Mouse (Mus musculus) embryonic facial prominence, embryonic 10.5 days (tissue): ENCODE results near the gene Gm17190. TPM values are rescaled to one million over a fixed set of nuclear protein-coding genes. Genes with fewer than 3 reads are reported as not detected.

Experiments used
- DNase-seq: peaks from one replicate; pipeline ENCODE4 v3.0.0-alpha.2; 2017; ENCODE audit warnings: low spot score
- H3K27ac ChIP-seq: fragments of 300-500 bp; sonication (generic); replicated peaks from 2 replicates; pipeline ENCODE4 v1.5.1; 2016; ENCODE audit warnings: mild to moderate bottlenecking
- H3K27me3 ChIP-seq: fragments of 300-500 bp; sonication (generic); replicated peaks from 2 replicates; pipeline ENCODE4 v1.6.1; 2016; ENCODE audit warnings: low read depth, mild to moderate bottlenecking; ENCODE audit not compliant: poor library complexity, severe bottlenecking
- H3K36me3 ChIP-seq: fragments of 300-500 bp; sonication (generic); replicated peaks from 2 replicates; pipeline ENCODE4 v1.6.1; 2016; ENCODE audit warnings: mild to moderate bottlenecking, moderate library complexity
- H3K4me1 ChIP-seq: fragments of 300-500 bp; sonication (generic); 2 replicates; pipeline ENCODE4 v1.6.1; 2016
- H3K4me3 ChIP-seq: fragments of 300-500 bp; sonication (generic); 2 replicates; pipeline ENCODE4 v1.5.1; 2016; ENCODE audit warnings: mild to moderate bottlenecking, moderate library complexity
- H3K9me3 ChIP-seq: fragments of 300-500 bp; sonication (generic); 2 replicates; pipeline ENCODE4 v1.6.1; 2016; ENCODE audit warnings: mild to moderate bottlenecking
- WGBS: fragments of 180-500 bp; shearing (Covaris S2); methylation state at CpG from one replicate; pipeline ENCODE4 v1.1.7; 2016; 5-methylcytosine and 5-hydroxymethylcytosine counted together
- polyA plus RNA-seq: library from polyadenylated mRNA; unstranded; fragments of >200 nt; fragmentation: Nextera tagmentation; extraction: Ambion mirVana; gene quantifications from 2 replicates; pipeline ENCODE4 v1.2.1, GENCODE M21; 2016

Gene Gm17190
- polyA plus RNA-seq, 1 experiment from 2014 or later, result not detected

DNA sequence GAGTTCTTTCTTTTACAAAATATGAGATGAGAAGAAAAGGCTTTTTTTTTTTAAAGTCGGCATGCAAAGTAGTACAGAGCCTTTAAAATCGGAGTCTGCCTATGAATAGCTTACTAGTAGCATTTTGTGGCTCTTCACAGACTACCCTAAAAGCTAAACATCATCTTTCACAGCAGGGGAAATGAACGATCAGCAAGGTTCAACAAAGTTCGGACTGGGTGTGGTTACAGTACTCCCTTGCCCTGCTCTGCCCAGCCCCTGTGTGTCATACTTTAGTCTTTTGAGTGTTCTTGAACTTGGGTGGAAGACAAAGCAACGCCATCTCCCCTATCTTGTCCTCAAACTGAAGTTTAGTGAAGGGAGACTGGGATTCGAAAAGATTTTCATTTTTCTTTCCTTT, 44.8 kb downstream of the Gm17190 start:
- peaks cover 61% of the 10 kb centered on the region for H3K27me3 ChIP-seq
- DNase-seq, result no peak
- no peaks in the 10 kb centered on the region for H3K9me3 ChIP-seq
- no peak overlapping the region for H3K27ac ChIP-seq
- H3K4me3 ChIP-seq, result no peak overlapping the region
- H3K36me3 ChIP-seq, result no peaks in the 10 kb centered on the region
- 83% methylated on average over 6 of the region's 6 CpGs for WGBS
- H3K4me1 ChIP-seq, result peaks cover 12% of the 10 kb centered on the region

DNA sequence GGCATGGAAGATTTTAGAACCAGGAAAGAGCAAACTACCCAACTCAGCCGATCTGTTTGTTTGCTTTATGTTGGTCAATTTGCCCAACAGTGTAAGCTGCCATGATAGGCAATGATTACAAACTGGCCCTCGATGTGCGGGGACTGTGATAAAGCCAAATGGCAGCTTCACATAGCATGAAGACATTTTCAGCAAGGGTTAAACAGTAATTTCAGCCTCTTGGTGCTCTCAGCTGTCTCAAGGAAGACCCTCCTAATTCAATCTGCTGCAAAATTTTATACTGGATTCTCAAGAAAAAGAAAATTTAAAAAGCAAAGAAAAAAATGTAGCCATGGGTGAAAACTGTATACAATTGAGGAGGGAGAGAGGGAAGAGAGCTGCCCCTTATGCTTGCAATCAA, 47.2 kb downstream of the Gm17190 start:
- Histone ChIP-seq H3K4me3 (no peak overlapping the region), H3K36me3 (no peaks in the 10 kb centered on the region), H3K4me1 (peaks cover 33% of the 10 kb centered on the region), H3K27ac (no peak overlapping the region), H3K27me3 (peaks cover 85% of the 10 kb centered on the region), H3K9me3 (no peaks in the 10 kb centered on the region)
- WGBS, result 83% methylated on average over 3 of the region's 3 CpGs
- no peak for DNase-seq

- WGBS, result under 1% methylated on average over 30 of the region's 30 CpGs
- Histone ChIP-seq H3K27ac (0 out of 2 replicates have a peak overlapping the region, but pooled peaks have one; percentile 24), H3K4me1 (peaks cover 33% of the 10 kb centered on the region), H3K9me3 (no peaks in the 10 kb centered on the region), H3K27me3 (peaks cover 100% of the 10 kb centered on the region), H3K4me3 (peak overlapping the region; percentile 65), H3K36me3 (no peaks in the 10 kb centered on the region)
- DNase-seq, result peak; percentile 78
These were observed 49.2 kb downstream of the Gm17190 start for GRCm38 (mm10) chr13:96131050-96131449.

GRCm38 (mm10) chr13:96131911-96132310, 50.1 kb downstream of the Gm17190 start:
- Histone ChIP-seq H3K27ac (peak overlapping the region; percentile 61; the same call in 1 of the 2 replicates), H3K27me3 (peaks cover 96% of the 10 kb centered on the region)
- DNase-seq, result peak; percentile 37

GRCm38 (mm10) chr13:96132401-96132816, 50.6 kb downstream of the Gm17190 start, which contains the start of gene Sv2c:
TSS of gene Sv2c (minus strand) at chr13:96132577.
- H3K9me3 ChIP-seq, result no peaks in the 10 kb centered on the region
- WGBS, result 1% methylated on average over 44 of the region's 44 CpGs
- H3K36me3 ChIP-seq, result no peaks in the 10 kb centered on the region
- peaks cover 33% of the 10 kb centered on the region for H3K4me1 ChIP-seq
- peak within 1 kb of the TSS; percentile 61 for H3K27ac ChIP-seq
- DNase-seq, result peak; percentile 88
- peaks cover 91% of the 10 kb centered on the region for H3K27me3 ChIP-seq
- peak within 1 kb of the TSS; percentile 65 for H3K4me3 ChIP-seq

More at GRCm38 (mm10) chr13:96131911-96132310, 50.1 kb downstream of the Gm17190 start:
- Histone ChIP-seq H3K9me3 (no peaks in the 10 kb centered on the region), H3K4me1 (peaks cover 33% of the 10 kb centered on the region), H3K36me3 (no peaks in the 10 kb centered on the region), H3K4me3 (peak overlapping the region; percentile 65)
- WGBS, result under 1% methylated on average over 19 of the region's 19 CpGs

Other genes starting within 250 kb of the Gm17190 start
- 11.0 and 11.1 TPM in 2 replicates for gene Iqgap2, start 190.1 kb upstream of the Gm17190 start, polyA plus RNA-seq
- 29.0 and 32.2 TPM in 2 replicates for gene Gm20075, start 678 bp upstream of the Gm17190 start, polyA plus RNA-seq
- 0.77 and 0.87 TPM in 2 replicates for gene Sv2c, start 50.5 kb downstream of the Gm17190 start, polyA plus RNA-seq